Mouse (Mus musculus) cerebellum, adult 2 months (tissue): ENCODE data around the gene Rpp25l.

Experiments
- CTCF ChIP-seq: fragments of 200-500 bp; IDR thresholded peaks from 2 replicates; pipeline ENCODE4 v1.5.1; 2011; ENCODE audit warnings: low read depth, mild to moderate bottlenecking, control low read depth, low read length, moderate library complexity, borderline replicate concordance; ENCODE audit not compliant: insufficient read depth
- POLR2A ChIP-seq: fragments of 200-500 bp; IDR thresholded peaks from 2 replicates; pipeline ENCODE4 v1.6.1; 2011; ENCODE audit warnings: low read length, control low read depth, borderline replicate concordance; ENCODE audit not compliant: insufficient read depth

DNA sequence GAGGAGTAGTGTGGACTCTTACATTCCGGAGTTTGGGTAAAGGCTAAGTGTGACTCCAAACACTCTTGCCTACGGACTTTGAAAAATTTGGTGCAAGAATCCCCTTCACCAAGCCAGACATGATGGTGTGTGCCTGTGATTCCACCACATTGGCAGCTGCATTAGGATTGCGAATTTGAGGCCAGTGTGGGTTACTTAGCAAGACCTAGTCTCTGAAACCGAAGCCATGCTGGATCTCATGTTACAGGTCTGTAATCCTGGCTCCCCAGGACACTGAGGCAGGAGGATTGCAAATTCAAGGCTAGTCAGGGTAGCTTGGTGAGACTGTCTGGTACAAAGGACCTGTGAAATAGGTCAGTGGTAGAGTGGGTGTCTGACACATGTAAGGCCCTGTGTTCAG is 45.4 kb upstream of the Rpp25l start:
- no peak for TF ChIP-seq CTCF
- no peak for TF ChIP-seq POLR2A
